Mouse (Mus musculus) c-Kit-positive CD71-positive TER-119-negative erythroid progenitor cells, embryonic 14.5 days (primary cell): ENCODE results near the gene Siah2.

Experiments
- DNase-seq: peaks from one replicate; pipeline ENCODE4 v3.0.0-alpha.2; 2013; ENCODE audit warnings: low read depth

Gene Siah2

DNA sequence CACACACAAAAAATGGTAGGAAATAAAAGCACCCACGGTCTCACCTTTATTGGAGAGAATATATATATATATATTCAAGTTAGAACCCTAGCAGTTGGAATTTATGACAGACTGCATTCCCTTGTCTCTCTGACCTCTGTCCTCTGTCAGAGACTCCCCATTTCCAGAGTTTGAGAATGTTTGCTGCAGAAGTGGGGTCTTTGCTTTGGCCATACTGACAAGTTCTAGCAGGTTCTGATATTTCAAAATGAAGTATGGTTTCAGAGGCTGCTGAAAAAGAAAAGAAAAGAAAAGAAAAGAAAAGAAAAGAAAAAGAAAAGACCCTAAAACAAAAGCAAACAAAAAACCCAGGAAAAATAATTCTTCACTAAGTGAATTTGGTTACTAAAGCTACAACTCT, 2.8 kb upstream of the Siah2 start:
- DNase-seq: no peak

DNA sequence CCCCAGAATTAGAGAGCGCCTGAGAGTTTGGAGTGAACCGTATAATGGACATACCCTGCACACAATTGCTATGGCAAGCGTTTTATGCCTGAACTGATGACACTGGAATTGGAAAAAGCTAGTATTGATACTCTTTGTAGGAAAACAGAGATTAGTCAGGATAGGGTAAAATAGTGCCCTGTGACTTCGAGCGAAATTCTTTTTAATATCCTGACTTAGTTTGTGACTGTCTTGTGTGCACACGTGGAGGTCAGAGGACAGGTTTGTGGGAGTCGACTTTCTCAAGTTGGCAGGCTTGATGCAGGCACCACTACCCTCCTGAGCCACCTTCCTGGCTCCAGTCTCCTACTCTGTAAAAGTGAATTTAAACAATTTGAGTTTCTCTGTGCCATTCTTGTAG, 1.1 kb upstream of the Siah2 start:
- DNase-seq: no peak

GRCm38 (mm10) chr3:58691374-58691939, 743 bp downstream of the Siah2 start:
- DNase-seq: no peak

DNA sequence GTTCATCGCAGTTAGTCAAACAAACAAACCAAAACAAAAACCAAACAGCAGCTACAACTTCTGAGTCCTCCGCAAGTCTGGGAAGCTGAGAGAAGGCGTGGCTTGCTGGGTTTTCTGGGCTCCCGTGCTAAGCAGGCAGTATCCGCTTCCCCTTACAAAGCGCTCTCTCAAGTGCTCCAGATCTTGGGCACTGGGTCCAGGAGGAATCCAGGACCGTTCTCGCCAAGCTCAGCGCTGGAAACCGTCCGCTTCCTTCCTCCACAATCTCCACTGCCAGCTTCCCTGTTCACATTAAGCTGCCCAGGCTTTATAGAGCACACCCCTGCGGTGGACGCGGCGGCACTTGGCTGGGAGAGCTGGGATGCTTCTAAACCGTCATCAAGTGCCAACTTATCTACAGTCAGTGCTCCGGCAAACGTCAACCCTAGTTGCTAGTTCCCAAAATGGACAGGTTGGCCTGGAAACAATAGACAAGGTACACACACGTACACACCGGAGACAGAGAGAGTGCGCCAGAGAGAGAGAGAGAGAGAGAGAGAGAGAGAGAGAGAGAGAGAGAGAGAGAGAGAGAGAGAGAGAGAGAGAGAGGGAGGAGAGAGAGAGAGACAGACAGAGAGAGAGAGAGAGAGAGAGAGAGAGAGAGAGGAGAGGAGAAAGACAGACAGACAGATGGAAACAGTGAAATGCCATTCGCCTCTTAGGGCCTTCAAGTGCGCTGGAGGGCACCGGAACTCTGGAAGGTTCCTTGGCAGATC, 1.4 kb downstream of the Siah2 start:
- DNase-seq: peak; percentile 44

GRCm38 (mm10) chr3:58689721-58690120, 2.5 kb downstream of the Siah2 start:
- no peak for DNase-seq

GRCm38 (mm10) chr3:58689105-58689504, 3.1 kb downstream of the Siah2 start:
- DNase-seq: no peak

DNA sequence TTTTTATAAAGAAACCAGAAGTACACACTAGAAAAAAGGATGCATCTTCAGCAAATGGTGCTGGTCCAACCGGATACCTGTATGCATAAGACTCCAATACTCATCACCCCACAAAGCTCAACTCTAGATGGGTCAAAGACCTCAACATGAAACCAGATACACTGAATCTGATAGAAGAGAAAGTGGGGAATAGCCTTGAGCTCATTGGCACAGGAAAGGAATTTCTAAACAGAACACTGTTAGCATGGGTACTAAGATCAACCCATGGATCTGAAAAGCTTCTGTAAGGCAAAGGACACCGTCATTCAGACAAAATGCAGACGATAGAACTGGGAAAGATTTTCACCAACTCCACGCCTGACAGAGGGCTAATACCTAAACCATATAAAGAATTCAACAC, 3.6 kb downstream of the Siah2 start:
- DNase-seq: no peak

- DNase-seq: no peak
Measured at GRCm38 (mm10) chr3:58686922-58687284, 5.3 kb downstream of the Siah2 start.

GRCm38 (mm10) chr3:58686206-58686921, 5.8 kb downstream of the Siah2 start:
- DNase-seq: no peak

DNA sequence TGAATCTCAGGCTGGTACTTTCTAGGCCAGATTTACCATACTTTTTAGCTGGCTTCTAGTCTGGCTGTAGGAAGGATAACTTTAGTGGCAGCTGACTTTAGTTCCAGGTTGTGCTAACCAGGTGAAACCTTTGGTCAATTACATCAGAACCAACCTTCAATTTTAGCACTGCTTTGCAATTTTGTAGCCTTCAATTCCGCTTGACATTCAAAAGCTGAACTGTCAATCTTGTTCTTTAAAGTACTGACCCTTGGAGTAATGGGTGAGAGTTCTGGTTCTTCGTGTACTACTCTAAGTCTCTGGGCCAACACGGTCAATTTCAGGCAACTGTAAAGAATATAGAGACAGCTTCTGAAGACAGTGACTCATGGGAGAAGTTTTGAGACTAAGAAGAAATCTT, 6.8 kb downstream of the Siah2 start:
- no peak for DNase-seq

- DNase-seq: no peak
Measured at GRCm38 (mm10) chr3:58683346-58683745, 8.9 kb downstream of the Siah2 start.

DNA sequence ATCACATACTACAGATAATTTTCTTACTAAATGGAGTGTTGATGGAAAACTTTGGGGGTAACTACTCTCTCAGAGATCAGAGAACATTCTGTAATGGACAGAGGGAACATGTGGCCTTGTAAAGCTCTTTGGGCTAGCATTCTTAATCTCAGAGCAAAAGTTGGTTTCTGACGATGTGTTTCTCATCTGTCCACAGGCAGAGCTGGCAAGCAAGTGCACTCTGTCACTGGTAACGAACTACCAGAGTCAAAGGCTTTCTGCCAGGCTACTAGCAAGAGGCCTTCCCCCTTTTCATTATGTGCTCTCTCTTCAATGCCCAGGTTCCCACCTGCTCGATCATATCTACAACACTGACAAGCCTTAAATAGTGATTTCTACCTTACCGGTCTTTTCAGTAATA, 9.9 kb downstream of the Siah2 start:
- DNase-seq: no peak

- DNase-seq: no peak
Measured at GRCm38 (mm10) chr3:58681831-58682230, 10.4 kb downstream of the Siah2 start.

DNA sequence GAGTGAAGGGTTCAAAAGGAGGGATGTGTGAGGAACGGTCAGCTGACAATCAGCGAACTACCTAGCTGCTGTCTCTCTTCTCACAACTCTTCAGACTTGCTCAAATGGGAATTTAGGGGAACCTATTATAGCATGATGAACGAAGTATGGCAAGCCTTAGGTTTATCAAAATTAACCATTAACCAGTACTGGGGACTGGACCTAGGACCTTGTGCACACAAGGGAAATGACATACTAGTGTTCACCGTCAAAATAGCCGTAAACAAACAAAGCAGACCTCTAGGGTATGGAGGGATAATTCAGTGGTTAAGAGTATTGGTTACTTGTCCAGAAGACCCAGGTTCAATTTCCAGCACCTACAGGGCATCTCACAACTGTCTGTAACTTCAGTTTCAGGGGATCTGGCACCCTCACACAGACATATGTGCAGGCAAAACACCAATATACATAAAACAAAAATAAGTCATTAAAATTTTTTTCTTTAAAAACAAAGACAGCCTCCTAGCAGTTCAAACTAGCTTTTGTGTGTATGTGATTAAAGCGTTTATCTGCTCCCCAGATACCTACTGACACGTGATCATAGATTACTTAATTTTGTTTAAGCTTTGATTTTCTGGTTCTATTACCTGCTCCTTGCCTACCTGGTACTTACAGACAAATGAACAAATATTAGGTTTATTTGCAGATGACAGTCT, 11.1 kb downstream of the Siah2 start:
- no peak for DNase-seq

DNA sequence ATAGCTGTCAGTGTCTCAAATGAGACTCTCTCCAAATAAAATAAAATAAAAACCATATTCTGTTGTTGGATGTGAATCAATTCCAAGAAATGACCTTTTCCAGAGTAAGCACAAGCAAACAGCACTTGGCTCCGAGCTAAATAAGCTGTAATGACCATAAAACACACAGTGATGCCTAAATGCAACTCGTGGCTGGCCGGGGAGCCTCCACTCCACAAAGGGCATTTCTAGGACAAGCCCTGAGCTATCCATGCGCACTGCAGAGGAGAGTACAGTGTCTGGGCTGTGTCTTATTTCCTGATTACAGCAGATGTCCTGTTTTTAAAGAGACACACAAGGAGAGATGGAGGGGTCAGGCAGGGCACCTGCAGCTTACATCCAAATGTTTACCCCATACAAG, 12.2 kb downstream of the Siah2 start:
- no peak for DNase-seq

- no peak for DNase-seq
Measured at GRCm38 (mm10) chr3:58678905-58679304, 13.3 kb downstream of the Siah2 start.

GRCm38 (mm10) chr3:58678384-58678783, 13.8 kb downstream of the Siah2 start:
- no peak for DNase-seq

GRCm38 (mm10) chr3:58677615-58678014, 14.6 kb downstream of the Siah2 start:
- no peak for DNase-seq

- no peak for DNase-seq
Measured at GRCm38 (mm10) chr3:58673295-58673694, 18.9 kb downstream of the Siah2 start.

GRCm38 (mm10) chr3:58672481-58673183, 19.6 kb downstream of the Siah2 start:
- DNase-seq: no peak

GRCm38 (mm10) chr3:58671616-58672250, 20.5 kb downstream of the Siah2 start:
- no peak for DNase-seq

DNA sequence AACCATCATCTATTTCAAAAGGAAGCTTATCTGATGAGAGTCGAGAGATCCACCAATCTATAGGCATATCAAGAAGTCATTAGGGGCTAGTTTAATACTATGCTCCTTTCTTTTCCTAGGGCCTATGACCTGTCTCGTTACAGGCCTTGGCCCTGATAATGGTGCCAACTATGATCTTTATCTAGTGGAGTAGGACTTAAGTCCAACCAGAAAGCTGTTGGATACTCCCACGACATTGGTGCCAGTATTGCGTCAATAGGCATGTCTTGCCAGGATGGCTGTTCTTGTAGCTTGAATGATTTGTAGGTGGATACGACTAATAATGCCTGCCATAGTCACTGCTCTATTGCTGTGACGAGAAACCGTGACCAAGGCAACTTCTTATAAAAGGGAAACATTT, 28.2 kb downstream of the Siah2 start:
- no peak for DNase-seq
